In the genomic region with DNA sequence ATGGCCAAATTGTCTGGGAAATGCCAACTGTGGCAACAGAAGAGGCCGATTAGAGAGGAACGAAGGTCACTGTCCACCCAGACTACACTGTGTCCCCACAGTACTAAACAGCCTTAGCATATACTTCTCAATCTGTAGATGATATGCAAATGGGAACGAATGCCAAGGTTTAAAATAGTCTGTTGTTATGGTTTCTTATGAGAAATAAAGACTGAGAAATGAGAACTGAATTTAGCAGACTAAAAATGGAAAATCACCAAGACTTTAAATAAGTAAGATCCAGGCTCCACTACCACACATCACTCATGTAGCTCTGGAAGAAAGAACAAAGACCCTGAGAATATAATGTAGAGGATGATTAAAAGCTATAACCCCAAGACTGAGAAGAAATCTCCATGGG, we compare ENCODE assay signal across 25 mouse cellular contexts.
"Had no signal": no experiment of that assay in that cellular context is flagged by ENCODE, and none has a peak within 500 bp of the region (broad histone marks: within the 10 kb centered on the region; RNA-seq: fewer than 3 reads in every experiment).

No protein-coding gene starts in this region.

- H3K4me3 ChIP-seq: gastrocnemius, adult 2 months; heart, embryonic 13.5 days; heart, embryonic 15.5 days; hindbrain, embryonic 13.5 days; hindbrain, embryonic 15.5 days; kidney, embryonic 15.5 days; limb, embryonic 13.5 days; limb, embryonic 15.5 days; liver, embryonic 12.5 days had no signal

- ATAC-seq: hindbrain, postnatal 0 days; intestine, embryonic 16.5 days; liver, embryonic 12.5 days had no signal

- H3K4me1 ChIP-seq: heart, embryonic 13.5 days; heart, embryonic 15.5 days; hindbrain, embryonic 15.5 days; kidney, embryonic 15.5 days; limb, embryonic 13.5 days; limb, embryonic 15.5 days; liver, embryonic 12.5 days had no signal

- DNase-seq: gastrocnemius, adult 2 months; gastrocnemius, postnatal 10 days; gastrocnemius, postnatal 25 days; heart, adult 18-20 months; heart, postnatal 14 days; heart, postnatal 36 days; kidney, adult 11 months; kidney, adult 2 months; kidney, adult 9 months; kidney, postnatal 14 days; kidney, postnatal 36 days; layer of hippocampus, postnatal 36 days; left cerebral cortex, postnatal 4 days had no signal

- H3K27ac ChIP-seq: gastrocnemius, adult 2 months; heart, embryonic 13.5 days; heart, embryonic 15.5 days; hindbrain, embryonic 13.5 days; hindbrain, embryonic 15.5 days; hindbrain, postnatal 0 days; kidney, embryonic 15.5 days; kidney, postnatal 0 days; limb, embryonic 13.5 days; limb, embryonic 15.5 days; liver, embryonic 12.5 days; liver, embryonic 14.5 days had no signal
